Mouse (Mus musculus): ENCODE results near the gene Ncmap. TPM values are rescaled to one million over a fixed set of nuclear protein-coding genes. Genes with fewer than 3 reads are reported as not detected.
A peak's percentile ranks its signal among the peaks of the same experiment; 100 is the strongest.

Gene Ncmap
- total and polyA plus RNA-seq, 3 experiments, result not detected

DNA sequence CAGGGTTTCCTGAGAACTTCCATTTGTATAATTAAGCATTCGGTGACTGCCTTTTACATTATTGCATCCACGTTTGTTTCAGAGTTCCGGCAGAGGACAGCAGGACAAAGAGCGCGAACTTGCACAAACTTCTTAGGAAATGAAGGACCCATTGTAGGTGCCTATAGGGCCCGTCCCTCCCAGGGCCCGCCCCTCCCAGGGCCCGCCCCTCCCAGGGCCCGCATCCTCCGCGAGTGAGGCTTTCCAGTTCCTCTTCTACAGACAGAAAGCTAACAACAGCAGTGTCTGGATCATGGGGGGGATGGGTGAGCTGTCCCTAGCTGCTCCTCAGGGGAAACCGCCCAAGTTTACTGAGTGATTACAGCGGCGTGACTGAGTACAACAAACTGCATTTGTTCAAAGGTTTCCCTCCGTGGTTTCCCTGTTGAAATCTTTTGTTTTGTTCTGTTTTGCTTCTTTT lies 41.2 kb upstream of the Ncmap start:
- in situ Hi-C loops (cut with MboI; ENCODE audit: low pct_ligation_motif_present, low pct_unique_long_range_greater_than_20kb, low sequenced_read_pairs) (no loop called here), dilution Hi-C loops (cut with MboI; ENCODE audit: extremely low pct_ligation_motif_present, extremely low pct_unique_long_range_greater_than_20kb, low sequenced_read_pairs) (no loop called here)
- no peak overlapping the region for H3K4me3 ChIP-seq (replicated peaks in 1 of 3; ENCODE audit: low read depth in 2 of 3, low read length in 2 of 3, poor library complexity in 1 of 3)

DNA sequence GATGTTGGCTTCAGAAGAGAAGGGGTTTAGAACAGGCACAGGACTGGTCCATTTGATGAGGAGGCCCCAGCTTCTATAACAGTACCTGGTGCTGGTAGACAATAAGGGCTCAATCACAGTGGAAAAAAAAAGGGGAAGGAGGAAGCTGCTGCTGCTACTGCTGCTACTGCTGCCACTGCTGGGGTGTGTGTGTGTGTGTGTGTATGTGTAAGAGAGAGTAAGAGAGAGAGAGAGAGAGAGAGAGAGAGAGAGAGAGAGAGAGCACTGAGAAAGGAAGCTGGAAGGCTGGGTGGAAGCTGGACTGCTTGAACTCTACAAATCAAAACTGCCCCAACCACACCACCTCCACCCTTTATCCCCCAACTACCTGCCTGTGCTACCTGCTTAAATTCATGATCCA lies 39.9 kb upstream of the Ncmap start:
- H3K27ac ChIP-seq (ENCODE audit: insufficient read depth, low read depth), result no peak overlapping the region
- no peak overlapping the region for H3K4me3 ChIP-seq (replicated peaks in 1 of 3; ENCODE audit: low read depth in 2 of 3, low read length in 2 of 3, poor library complexity in 1 of 3)
- peak; percentile 32 for DNase-seq (ENCODE audit: extremely low read depth)
- H3K27me3 ChIP-seq (replicated peaks), result peaks cover 3% of the 10 kb centered on the region
- peaks cover 0 to 35% of the 10 kb centered on the region in 2 experiments; a peak in 2 of 4 replicates for H3K4me1 ChIP-seq (ENCODE audit: control insufficient read depth in 1 of 2, insufficient read depth in 2 of 2)
- H3K9ac ChIP-seq (ENCODE audit: insufficient read depth, low read depth), result no peak overlapping the region
- in situ Hi-C loops (cut with MboI; ENCODE audit: low pct_ligation_motif_present, low pct_unique_long_range_greater_than_20kb, low sequenced_read_pairs) (no loop called here), dilution Hi-C loops (cut with MboI; ENCODE audit: extremely low pct_ligation_motif_present, extremely low pct_unique_long_range_greater_than_20kb, low sequenced_read_pairs) (no loop called here)
- no peaks in the 10 kb centered on the region for H3K36me3 ChIP-seq (replicated peaks in 1 of 2; ENCODE audit: control insufficient read depth in 1 of 2, insufficient read depth in 1 of 2, low read length in 1 of 2)
- no peaks in the 10 kb centered on the region for H3K79me2 ChIP-seq (replicated peaks; ENCODE audit: control insufficient read depth, extremely low read depth, insufficient read depth, poor library complexity, severe bottlenecking)
- no peak overlapping the region for H3K4me2 ChIP-seq (ENCODE audit: insufficient read depth, low read depth, poor library complexity, severe bottlenecking)
- H3K9me3 ChIP-seq (replicated peaks; ENCODE audit: low read length), result no peaks in the 10 kb centered on the region
- TF ChIP-seq USF1 (IDR thresholded peaks at IDR 0.05; ENCODE audit: low read depth, low read length) (no peak), ELF1 (IDR thresholded peaks at IDR 0.05; ENCODE audit: low read depth, low read length) (0 out of 2 replicates have a peak, but pooled peaks have one; percentile 25), HCFC1 (IDR thresholded peaks at IDR 0.05; ENCODE audit: low read depth, low read length) (no peak), ETS1 (conservative IDR thresholded peaks at IDR 0.05; ENCODE audit: low read depth, low read length) (no peak)

More for the DNA sequence above, 41.2 kb upstream of the Ncmap start:
- H3K4me1 ChIP-seq (ENCODE audit: control insufficient read depth in 1 of 2, insufficient read depth in 2 of 2), result peaks cover 0 to 27% of the 10 kb centered on the region in 2 experiments; a peak in 2 of 4 replicates
- H3K9me3 ChIP-seq (replicated peaks; ENCODE audit: low read length), result no peaks in the 10 kb centered on the region
- no peaks in the 10 kb centered on the region for H3K79me2 ChIP-seq (replicated peaks; ENCODE audit: control insufficient read depth, extremely low read depth, insufficient read depth, poor library complexity, severe bottlenecking)
- no peaks in the 10 kb centered on the region for H3K36me3 ChIP-seq (replicated peaks in 1 of 2; ENCODE audit: control insufficient read depth in 1 of 2, insufficient read depth in 1 of 2, low read length in 1 of 2)
- H3K27ac ChIP-seq (ENCODE audit: insufficient read depth, low read depth), result peak overlapping the region; percentile 94
- TF ChIP-seq POLR2A (IDR thresholded peaks at IDR 0.05; ENCODE audit: low read depth, low read length) (peak; percentile 55), IRF4 (IDR thresholded peaks at IDR 0.05; ENCODE audit: low read depth, low read length) (peak; percentile 94), SIN3A (IDR thresholded peaks at IDR 0.05; ENCODE audit: low read length) (peak; percentile 70; the same call in 1 of the 2 replicates), CHD1 (IDR thresholded peaks at IDR 0.05; ENCODE audit: low read depth, low read length) (0 out of 2 replicates have a peak, but pooled peaks have one; percentile 76), MXI1 (IDR thresholded peaks at IDR 0.05; ENCODE audit: low read depth, low read length) (peak; percentile 64), MAX (IDR thresholded peaks at IDR 0.05; ENCODE audit: low read length) (peak; percentile 67; the same call in 1 of the 2 replicates), ELF1 (IDR thresholded peaks at IDR 0.05; ENCODE audit: low read depth, low read length) (peak; percentile 67), MAFK (IDR thresholded peaks at IDR 0.05; ENCODE audit: insufficient replicate concordance, low read length) (peak; percentile 24; the same call in 1 of the 2 replicates), MAZ (IDR thresholded peaks at IDR 0.05; ENCODE audit: low read depth, low read length) (peak; percentile 87), ETS1 (conservative IDR thresholded peaks at IDR 0.05; ENCODE audit: low read depth, low read length) (peak; percentile 74), MYC (IDR thresholded peaks at IDR 0.05; ENCODE audit: low read depth, low read length) (peak; percentile 67), RCOR1 (conservative IDR thresholded peaks at IDR 0.05; ENCODE audit: low read depth, low read length) (peak; percentile 64; the same call in 1 of the 2 replicates), POLR2AphosphoS2 (IDR thresholded peaks at IDR 0.05; ENCODE audit: low read depth, low read length) (peak; percentile 72; the same call in 1 of the 2 replicates), ZNF384 (IDR thresholded peaks at IDR 0.05; ENCODE audit: low read depth, low read length) (no peak), TBP (conservative IDR thresholded peaks at IDR 0.05; ENCODE audit: low read depth, low read length) (0 out of 2 replicates have a peak, but pooled peaks have one; percentile 57), BHLHE40 (IDR thresholded peaks at IDR 0.05; ENCODE audit: low read depth, low read length) (peak; percentile 86), GABPA (IDR thresholded peaks at IDR 0.05; ENCODE audit: insufficient replicate concordance, low read depth, low read length) (no peak), USF2 (conservative IDR thresholded peaks at IDR 0.05; ENCODE audit: low read depth, low read length) (no peak), KAT2A (IDR thresholded peaks at IDR 0.05; ENCODE audit: insufficient replicate concordance, low read length) (no peak), SMC3 (IDR thresholded peaks at IDR 0.05; ENCODE audit: low read depth, low read length) (no peak), ZC3H11A (IDR thresholded peaks at IDR 0.05; ENCODE audit: low read depth, low read length) (no peak), MEF2A (IDR thresholded peaks at IDR 0.05; ENCODE audit: borderline replicate concordance, low read depth, low read length) (peak; percentile 77), E2F4 (IDR thresholded peaks at IDR 0.05; ENCODE audit: insufficient replicate concordance, low read depth, low read length) (peak; percentile 75; the same call in 1 of the 2 replicates), UBTF (IDR thresholded peaks at IDR 0.05; ENCODE audit: low read depth, low read length) (no peak), JUND (conservative IDR thresholded peaks at IDR 0.05; ENCODE audit: low read depth, low read length) (no peak), NRF1 (IDR thresholded peaks at IDR 0.05; ENCODE audit: low read depth, low read length) (no peak), RAD21 (IDR thresholded peaks at IDR 0.05; ENCODE audit: low read depth, low read length) (no peak), TCF12 (IDR thresholded peaks at IDR 0.05; ENCODE audit: low read depth, low read length) (peak; percentile 74; the same call in 1 of the 2 replicates), NELFE (IDR thresholded peaks at IDR 0.05; ENCODE audit: low read depth, low read length) (peak; percentile 70), ZMIZ1 (IDR thresholded peaks at IDR 0.05; ENCODE audit: low read depth, low read length) (0 out of 2 replicates have a peak, but pooled peaks have one; percentile 78), CHD2 (IDR thresholded peaks at IDR 0.05; ENCODE audit: low read length) (peak; percentile 93), JUN (IDR thresholded peaks at IDR 0.05; ENCODE audit: insufficient read depth, low read depth, low read length) (no peak), EP300 (IDR thresholded peaks at IDR 0.05; ENCODE audit: low read length) (peak; percentile 83), USF1 (IDR thresholded peaks at IDR 0.05; ENCODE audit: low read depth, low read length) (no peak), CTCF (conservative IDR thresholded peaks at IDR 0.05 in 1 of 2, IDR thresholded peaks at IDR 0.05 in 1 of 2; ENCODE audit: low read depth in 2 of 2, low read length in 2 of 2) (no peak), ZKSCAN1 (IDR thresholded peaks at IDR 0.05; ENCODE audit: borderline replicate concordance, low read depth, low read length) (no peak), HCFC1 (IDR thresholded peaks at IDR 0.05; ENCODE audit: low read depth, low read length) (peak; percentile 65), PAX5 (IDR thresholded peaks at IDR 0.05; ENCODE audit: low read length) (no peak)
- H3K4me2 ChIP-seq (ENCODE audit: insufficient read depth, low read depth, poor library complexity, severe bottlenecking), result peak overlapping the region; percentile 91
- peak; percentile 97 for DNase-seq (ENCODE audit: extremely low read depth)
- H3K27me3 ChIP-seq (replicated peaks), result no peaks in the 10 kb centered on the region
- peak overlapping the region; percentile 73 for H3K9ac ChIP-seq (ENCODE audit: insufficient read depth, low read depth)

Measured in CH12.LX (cell line).